Mouse (Mus musculus) regulatory T cell (primary cell): ENCODE data around the gene Dnhd1.
"Not testable (repeated sequence)": the region's sequence is repeated elsewhere in the genome, so short reads cannot be mapped to it uniquely, and the experiment has no call there.

Source experiments
- in situ Hi-C: fragments of 300-600 bp; cut with MboI, MseI; formaldehyde crosslinking; loops from one replicate; pipeline ENCODE4 v1.15.1; 2025; ENCODE audit warnings: high pct_unique_total_duplicates

Gene Dnhd1

DNA sequence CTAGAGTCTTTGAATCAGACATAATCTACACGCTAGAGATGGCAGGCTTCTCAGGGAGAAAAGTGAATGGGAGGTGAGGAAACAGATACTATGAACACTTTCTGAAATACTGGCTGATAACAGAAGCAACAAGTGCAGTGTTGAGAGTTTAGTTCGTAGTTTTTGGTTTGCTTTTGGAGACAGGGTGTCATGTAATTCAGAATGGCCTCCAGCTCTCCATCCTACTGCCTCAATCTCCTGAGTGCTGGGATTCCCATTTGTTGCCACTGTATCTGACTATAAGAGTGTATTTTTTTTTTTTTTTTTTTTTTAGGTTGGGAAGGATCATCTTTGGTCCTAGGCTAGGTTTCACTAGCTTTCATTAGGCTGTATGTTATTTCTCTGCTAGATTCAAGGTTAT lies 87.7 kb downstream of the Dnhd1 start:
- in situ Hi-C loops = loop anchor here (5.0 kb wide), 2 partner anchors 86 to 336 kb away; partner anchors contain the start of genes Cnga4, Dnhd1 and Fam160a2

DNA sequence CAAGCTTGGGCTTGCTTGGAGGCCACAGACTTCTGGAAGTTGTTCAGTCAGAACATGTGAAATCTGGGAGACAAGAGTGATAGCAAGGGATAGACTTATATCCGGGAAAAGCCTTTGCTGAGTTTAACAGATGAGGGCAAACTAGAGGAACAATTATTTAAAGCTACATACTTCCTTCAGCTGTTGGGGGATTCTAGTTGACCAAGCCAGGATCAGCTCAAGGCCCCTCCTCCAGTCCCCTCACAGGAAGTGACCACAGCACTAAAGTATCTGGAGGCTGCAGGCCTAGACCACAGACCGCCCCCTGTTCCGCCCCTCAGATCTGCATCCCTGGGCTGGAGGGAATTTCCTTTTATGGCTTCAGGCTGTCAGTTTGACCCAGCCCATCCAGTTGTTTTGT lies 88.3 kb downstream of the Dnhd1 start:
- in situ Hi-C loops = loop anchor here (5.0 kb wide), 2 partner anchors 87 to 337 kb away; partner anchors contain the start of genes Cnga4, Dnhd1 and Fam160a2

GRCm38 (mm10) chr7:105740089-105740795 lies 89.6 kb downstream of the Dnhd1 start:
- in situ Hi-C loops = no loop called here

GRCm38 (mm10) chr7:105740851-105741250 lies 90.2 kb downstream of the Dnhd1 start:
- in situ Hi-C loops = no loop called here

- in situ Hi-C loops = no loop called here
Observed at GRCm38 (mm10) chr7:105741978-105742377, 91.4 kb downstream of the Dnhd1 start.

- in situ Hi-C loops = not testable (repeated sequence)
Observed at GRCm38 (mm10) chr7:105742539-105743215, 92.0 kb downstream of the Dnhd1 start.

DNA sequence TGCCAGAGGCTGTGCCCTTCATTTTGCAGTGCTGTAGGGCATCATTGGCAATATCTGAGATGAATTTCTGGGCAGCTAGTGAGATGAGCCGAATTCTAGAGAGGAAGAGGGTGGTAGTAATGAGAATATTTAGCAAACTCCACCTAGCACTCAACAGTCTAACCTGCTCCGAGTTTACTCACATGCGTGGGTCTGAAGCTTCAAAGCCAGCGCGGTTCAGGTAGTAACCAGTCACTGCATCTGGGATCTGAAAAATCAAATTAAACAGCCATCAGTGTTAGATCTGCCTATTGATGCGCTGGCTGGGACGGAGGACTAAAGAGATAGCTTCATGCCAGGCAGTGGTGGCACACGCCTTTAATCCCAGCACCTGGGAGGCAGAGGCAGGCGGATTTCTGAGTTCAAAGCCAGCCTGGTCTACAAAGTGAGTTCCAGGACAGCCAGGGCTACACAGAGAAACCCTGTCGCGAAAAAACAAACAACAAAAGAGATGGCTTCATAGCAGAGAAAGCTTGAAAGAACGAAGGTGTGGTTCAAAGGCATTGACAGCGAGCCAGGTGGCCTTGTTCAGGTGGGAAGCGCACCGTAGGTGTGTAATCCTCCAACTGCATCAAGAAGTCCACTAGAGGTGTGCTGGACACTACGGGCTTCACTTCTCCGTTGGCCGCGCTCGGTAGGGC lies 92.8 kb downstream of the Dnhd1 start:
- in situ Hi-C loops = not testable (repeated sequence)

- in situ Hi-C loops = no loop called here
Observed at GRCm38 (mm10) chr7:105743926-105744590, 93.4 kb downstream of the Dnhd1 start, which contains the start of gene Taf10. TSS of gene Taf10 (minus strand) at chr7:105744361.

DNA sequence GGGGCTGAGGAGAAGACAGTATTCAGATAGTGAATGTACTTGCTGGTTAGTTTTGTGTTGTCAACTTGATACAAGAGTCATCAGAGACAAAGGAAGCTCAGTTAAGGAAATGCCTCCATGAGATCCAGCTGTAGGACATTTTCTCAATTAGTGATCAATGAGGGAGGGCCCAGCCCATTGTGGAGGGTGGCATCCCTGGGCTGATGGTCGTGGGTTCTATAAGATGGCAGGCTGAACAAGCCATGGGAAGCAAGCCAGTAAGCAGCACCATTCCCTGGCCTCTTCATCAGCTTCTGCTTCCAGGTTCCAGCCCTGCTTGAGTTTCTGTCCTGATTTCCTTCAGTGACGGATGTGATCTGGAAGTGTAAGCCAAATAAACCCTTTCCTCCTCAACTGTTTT lies 97.1 kb downstream of the Dnhd1 start:
- in situ Hi-C loops = loop anchor here (5.0 kb wide), 1 partner anchor 65 kb away; the partner anchor contains the start of gene Mrpl17

GRCm38 (mm10) chr7:105751491-105752433 lies 101.1 kb downstream of the Dnhd1 start, which contains the start of gene Tpp1:
TSS of gene Tpp1 (minus strand) at chr7:105752235.
- in situ Hi-C loops = no loop called here

DNA sequence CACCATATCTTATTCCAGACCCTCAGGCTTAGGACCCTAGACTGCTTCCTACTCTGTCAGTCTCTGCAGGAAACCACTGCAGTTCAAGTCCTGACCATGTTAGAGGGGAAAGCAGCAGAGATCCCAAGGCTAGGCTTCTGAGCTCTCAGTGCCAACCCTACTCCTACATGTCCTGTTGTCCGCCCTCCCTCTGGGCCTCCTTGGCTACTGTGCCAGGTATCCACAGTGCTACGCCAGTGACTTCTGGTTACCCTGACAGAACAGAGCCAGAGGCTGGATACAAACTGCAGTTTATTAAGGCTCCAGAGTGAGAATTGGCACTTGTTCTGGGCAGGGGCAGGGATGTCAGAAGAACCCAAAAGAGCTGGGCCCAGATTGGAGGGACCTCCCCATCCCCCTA lies 102.1 kb downstream of the Dnhd1 start:
- in situ Hi-C loops = no loop called here

DNA sequence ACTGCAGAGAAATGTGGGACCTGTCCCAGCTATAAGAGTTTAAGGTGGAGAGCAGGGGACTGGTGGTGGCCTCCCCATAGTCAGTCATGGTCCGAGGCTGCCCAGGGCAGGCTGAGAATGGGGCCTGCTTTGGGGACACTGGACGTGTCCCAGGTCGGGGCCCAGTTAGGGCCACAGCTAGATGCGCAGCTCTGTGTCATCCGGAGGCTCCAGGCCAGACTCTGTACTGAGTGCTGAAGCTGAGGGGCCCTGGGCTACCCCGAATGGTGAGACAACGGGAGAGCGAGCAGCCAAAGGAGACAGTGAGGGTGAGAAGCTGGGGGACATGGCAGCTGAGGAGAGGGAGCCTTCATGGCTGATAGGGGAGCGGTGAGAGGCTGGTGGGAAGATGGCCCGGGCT lies 102.7 kb downstream of the Dnhd1 start:
- in situ Hi-C loops = no loop called here

DNA sequence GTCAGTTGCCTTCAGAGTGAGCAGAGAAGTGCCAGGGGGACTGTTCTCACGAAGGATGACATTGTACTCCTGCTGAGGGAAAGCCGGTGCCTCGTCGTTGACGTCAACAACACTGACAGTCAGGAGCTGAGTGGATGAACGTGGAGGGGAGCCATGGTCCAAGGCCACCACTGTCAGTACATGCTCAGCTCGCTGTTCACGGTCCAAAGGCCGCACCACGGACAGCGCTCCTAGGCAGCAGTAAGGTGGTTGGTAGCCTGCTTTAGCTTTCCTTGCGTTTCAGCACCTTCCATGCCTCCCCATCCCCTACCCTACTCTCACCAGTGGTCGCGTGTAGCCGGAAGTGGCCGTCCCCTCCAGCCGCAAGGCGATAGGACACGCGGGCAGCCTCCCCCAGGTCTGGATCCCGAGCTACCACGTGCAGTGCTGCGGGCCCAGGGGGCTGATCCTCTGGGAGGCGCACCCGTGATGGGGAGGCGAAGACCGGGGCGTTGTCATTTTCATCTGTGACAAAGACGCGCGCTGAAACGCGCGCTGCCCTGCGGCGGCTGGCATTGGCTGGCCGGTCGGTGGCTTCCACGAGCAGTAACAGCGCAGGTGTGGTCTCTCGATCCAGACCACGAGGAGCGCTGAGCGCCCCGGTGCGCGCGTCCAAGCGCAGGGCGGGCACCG lies 111.3 kb downstream of the Dnhd1 start:
- in situ Hi-C loops = no loop called here

DNA sequence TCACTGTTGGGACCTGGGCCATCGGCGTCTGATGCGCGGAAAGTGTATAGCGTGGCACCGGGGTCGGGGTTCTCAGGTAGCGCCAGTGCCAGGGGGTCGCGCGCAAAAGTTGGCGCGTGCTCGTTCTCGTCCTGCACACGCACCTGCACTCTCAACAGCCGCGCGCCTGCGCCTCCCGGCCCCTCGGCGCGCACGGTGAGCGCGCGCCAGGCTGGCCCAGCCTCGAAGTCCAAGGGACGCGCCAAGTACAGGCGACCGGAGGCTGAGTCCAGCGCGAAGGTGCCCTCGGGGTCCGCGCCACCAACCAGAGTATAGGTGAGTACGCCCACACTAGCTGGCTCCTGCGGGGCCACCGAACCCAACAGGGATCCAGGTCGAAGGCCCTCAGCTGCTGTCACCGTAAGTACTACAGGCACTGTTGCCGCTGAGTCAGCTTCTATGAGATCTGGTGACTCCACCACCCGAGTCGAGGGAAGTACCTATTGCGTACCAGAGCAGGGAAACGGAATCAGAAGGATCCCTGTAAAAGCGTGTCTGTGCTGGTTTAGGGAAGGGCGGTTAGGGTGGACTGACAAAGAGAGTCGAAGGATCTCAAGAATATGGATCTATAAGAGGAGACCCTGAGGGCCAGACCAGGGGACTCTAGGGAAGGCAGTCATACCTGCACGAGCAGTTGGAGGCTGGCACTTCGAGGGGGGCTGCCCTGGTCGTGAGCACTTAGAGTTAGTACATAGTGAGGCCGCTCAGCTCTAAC lies 112.1 kb downstream of the Dnhd1 start:
- in situ Hi-C loops = no loop called here

GRCm38 (mm10) chr7:105764331-105764730 lies 113.7 kb downstream of the Dnhd1 start:
- in situ Hi-C loops = no loop called here

DNA sequence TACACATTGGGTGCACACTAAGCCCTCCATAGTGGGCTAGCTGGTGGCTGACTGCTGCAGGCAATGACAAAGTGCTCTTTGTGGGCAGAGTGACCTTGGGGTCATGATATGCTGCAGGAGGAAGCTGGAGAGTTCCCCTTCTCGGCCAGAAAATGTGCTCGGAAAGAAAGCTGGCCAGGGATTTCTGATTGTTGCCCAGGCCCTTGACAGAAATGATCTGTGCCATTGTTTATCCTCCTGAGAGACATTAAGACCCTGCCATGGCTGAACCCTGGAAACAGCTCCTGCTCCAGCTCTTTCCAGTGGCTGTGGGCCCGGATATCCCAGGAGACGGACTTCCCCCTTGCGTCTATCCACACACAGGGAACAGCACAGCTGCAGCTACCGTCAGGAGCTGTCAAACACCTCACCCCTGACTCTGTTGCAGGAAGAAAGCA lies 117.1 kb downstream of the Dnhd1 start:
- in situ Hi-C loops = no loop called here

- in situ Hi-C loops = no loop called here
Observed at GRCm38 (mm10) chr7:105769959-105770358, 119.3 kb downstream of the Dnhd1 start.
